Mouse (Mus musculus): ENCODE measurements at regions not wholly inside any gene's neighbourhood (a gene's known extent, or its start where the extent isn't known, plus 50 kb on each side); places are given as distances from the start of the nearest gene placed in this dataset.

DNA sequence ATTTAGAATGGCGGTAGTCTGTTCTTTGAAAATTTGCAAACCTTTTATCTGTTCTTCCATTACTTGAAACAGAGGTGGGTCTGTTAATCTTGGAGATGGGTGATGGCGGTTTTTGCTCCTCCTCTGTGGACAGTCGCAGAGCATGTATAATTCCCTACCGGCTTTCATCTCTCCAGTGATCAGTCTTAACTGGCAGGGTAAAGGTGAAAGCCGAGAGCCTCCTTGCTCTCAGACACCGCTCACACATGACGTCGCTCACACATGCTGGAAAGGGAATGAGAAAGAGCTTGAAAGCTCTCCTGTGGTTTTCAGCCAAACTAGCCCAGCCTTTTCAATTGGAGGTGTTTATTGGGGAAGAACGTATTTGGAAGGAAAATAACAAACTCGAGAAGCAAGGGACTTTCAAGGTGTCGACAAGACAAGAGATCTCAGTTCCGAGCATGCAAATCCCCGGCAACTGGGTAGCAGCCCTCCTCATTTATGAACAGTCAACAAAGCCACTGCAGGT is 166.3 kb upstream of the Cxcr4 start:
- H3K4me3 ChIP-seq (ENCODE audit: insufficient read depth, low read length), result no peak overlapping the region
- no peaks in the 10 kb centered on the region for H3K4me1 ChIP-seq (ENCODE audit: control insufficient read depth, insufficient read depth, low read length)
- TF ChIP-seq POLR2A (IDR thresholded peaks at IDR 0.05; ENCODE audit: low read depth, low read length), result no peak
- no peak for TF ChIP-seq CTCF (IDR thresholded peaks at IDR 0.05; ENCODE audit: borderline replicate concordance, insufficient read depth, low read length)
- H3K27ac ChIP-seq (ENCODE audit: insufficient read depth, low read length), result no peak overlapping the region

DNA sequence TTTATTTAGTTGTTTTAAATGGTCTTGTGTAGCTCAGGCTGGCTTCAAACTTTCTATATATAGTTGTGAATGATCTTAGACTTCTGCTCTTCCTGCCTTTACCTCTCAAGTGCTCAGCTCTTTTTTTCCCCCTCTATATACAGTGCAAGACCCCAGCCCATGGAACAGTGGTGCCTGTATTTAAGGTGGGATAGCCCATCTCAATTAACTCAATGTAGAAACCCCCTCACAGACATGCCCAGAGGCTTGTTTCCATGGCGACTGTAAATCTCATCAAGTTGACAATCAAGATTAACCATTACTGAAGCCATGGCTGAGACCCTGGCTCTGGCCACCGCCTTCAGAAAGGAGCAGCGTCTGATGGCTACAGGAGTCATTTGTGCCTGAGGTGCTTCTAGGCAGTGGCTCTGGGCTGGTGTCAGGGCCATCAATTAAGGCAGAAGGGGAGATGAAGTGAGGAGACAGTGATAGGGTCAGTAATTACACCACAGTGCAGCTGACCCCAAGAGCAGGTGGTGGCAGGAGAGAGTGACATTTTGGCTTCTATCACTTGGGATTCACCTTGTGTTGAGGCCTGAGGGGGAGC is 161.4 kb upstream of the Cxcr4 start:
- Histone ChIP-seq H3K27ac (ENCODE audit: insufficient read depth, low read length) (no peak overlapping the region), H3K4me1 (ENCODE audit: control insufficient read depth, insufficient read depth, low read length) (no peaks in the 10 kb centered on the region), H3K4me3 (ENCODE audit: insufficient read depth, low read length) (no peak overlapping the region)
- no peak for TF ChIP-seq POLR2A (IDR thresholded peaks at IDR 0.05; ENCODE audit: low read depth, low read length)

DNA sequence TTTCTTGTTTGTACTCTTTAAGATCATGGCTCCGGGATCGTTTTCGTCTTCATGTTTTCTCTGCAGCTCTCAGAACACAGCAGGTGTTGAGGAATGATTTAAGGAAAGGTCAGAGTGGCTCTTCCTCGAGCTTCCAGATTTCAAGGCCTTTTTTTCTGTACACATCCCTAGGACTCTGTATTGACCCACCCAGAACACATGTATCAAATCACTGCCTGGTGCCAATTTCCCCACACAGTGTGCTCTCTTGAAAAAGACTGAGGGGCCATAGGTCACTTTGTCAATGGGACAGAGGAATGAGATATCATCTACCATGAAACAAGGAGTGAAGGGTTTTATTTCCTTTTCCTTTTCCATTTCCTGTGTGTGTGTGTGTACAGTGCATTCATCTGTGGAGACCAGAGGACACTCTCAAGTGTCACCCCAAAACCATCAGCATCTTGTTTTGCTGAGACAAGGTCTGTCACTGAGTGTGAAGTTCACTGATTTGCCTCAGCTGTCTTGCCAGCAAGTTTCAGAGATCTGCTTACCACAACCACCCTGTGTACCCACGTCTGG is 157.4 kb upstream of the Cxcr4 start:
- TF ChIP-seq CTCF (IDR thresholded peaks at IDR 0.05; ENCODE audit: borderline replicate concordance, insufficient read depth, low read length), result no peak
- no peak for TF ChIP-seq POLR2A (IDR thresholded peaks at IDR 0.05; ENCODE audit: low read depth, low read length)
- no peak overlapping the region for H3K4me3 ChIP-seq (ENCODE audit: insufficient read depth, low read length)
- no peak overlapping the region for H3K27ac ChIP-seq (ENCODE audit: insufficient read depth, low read length)
- H3K4me1 ChIP-seq (ENCODE audit: control insufficient read depth, insufficient read depth, low read length), result no peaks in the 10 kb centered on the region

DNA sequence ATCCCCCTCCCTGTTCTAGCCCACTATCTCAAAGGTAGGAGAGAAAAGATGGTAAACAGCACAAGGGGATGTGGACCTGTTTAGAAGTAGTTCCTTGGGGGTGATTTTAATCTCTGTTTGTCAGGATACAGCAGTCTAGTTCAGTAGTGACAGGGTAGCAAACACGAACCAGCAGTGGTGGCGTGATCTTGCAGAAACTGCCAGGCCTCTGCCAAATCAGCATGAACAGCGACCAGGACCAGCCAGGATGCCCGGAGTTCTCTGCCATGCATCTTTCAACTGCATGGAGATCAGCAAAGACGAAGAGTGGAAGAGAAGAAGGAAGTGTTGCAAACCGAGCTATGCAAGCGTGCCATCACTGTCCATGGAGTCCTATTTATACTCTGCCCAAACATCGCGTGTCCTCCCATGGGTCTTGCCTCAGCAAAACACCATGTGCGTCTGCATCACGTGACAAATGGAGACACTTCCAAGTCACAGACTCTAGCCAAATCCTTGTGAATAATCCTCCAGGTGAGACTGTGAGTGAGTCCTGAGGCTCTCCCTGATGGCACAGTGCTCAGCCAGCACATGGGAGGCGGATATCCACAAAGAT is 155.2 kb upstream of the Cxcr4 start:
- TF ChIP-seq POLR2A (IDR thresholded peaks at IDR 0.05; ENCODE audit: low read depth, low read length) (no peak), CTCF (IDR thresholded peaks at IDR 0.05; ENCODE audit: borderline replicate concordance, insufficient read depth, low read length) (no peak)
- Histone ChIP-seq H3K27ac (ENCODE audit: insufficient read depth, low read length) (no peak overlapping the region), H3K4me1 (ENCODE audit: control insufficient read depth, insufficient read depth, low read length) (no peaks in the 10 kb centered on the region), H3K4me3 (ENCODE audit: insufficient read depth, low read length) (no peak overlapping the region)

DNA sequence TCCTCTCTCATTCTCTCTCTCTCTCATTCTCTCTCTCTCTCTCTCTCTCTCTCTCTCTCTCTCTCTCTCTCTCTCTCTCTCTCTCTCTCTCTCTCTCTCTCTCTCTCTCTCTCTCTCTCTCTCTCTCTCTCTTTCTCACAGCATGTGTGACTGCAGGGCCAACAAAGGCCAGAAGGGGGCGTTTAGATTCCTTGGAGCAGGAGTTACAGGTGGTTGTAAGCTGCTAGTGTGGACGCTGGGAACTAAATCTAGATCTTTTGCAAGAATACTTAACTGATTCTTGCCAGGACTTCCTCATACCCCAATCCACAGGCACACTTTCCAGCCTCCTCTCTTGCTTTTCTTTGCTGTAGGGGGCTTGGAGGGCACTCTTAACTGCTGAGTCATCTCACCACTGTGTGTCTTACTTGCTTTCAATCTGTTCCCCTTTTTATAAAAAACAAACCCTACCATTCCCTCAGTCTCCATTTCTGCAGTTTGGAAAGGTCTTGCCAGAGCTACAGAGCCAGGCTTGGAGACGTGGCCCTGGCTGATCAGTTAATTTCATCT is 154.4 kb upstream of the Cxcr4 start:
- no peak overlapping the region for H3K4me3 ChIP-seq (ENCODE audit: insufficient read depth, low read length)
- no peaks in the 10 kb centered on the region for H3K4me1 ChIP-seq (ENCODE audit: control insufficient read depth, insufficient read depth, low read length)
- no peak overlapping the region for H3K27ac ChIP-seq (ENCODE audit: insufficient read depth, low read length)
- TF ChIP-seq POLR2A (IDR thresholded peaks at IDR 0.05; ENCODE audit: low read depth, low read length) (no peak), CTCF (IDR thresholded peaks at IDR 0.05; ENCODE audit: borderline replicate concordance, insufficient read depth, low read length) (no peak)

DNA sequence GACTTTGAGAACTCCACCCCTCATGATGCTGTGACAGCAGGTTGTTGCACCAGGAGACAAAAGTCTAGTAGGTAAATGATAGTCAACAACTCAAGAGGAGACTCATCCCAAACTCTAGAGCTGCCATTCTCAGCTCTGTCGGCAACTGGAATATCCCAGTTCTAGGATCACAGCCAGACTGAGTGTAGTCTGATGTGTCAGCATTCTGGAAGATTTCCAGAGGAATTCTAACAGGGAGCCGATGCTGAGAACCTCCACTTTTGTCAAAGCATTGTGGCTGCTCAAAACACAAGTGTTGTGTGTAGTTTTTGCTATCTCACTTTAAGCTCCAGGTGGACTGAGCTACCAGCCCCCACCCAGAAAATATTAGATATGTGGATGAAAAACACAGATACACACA is 148.5 kb upstream of the Cxcr4 start:
- no peak overlapping the region for H3K27ac ChIP-seq (ENCODE audit: insufficient read depth, low read length)

DNA sequence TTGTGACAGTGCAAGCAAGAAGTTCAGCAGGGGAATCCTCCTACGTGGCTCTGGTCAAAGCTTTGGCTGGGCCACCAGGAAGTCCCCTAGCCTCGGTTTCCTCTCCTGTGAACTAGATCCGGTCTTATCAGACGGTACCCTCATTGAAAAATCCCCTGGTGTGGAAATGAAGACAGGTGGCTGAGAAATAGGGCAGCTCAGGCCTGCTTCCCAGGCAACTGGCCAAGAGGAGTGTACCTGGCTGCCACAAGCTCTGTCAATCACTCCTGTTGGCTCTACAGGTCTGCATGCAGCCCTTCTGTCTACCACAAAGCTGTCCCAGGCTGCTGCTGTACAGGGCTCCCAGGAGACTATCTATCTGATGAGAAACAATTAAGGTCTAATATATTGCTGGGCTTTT is 146.1 kb upstream of the Cxcr4 start:
- H3K27ac ChIP-seq (ENCODE audit: insufficient read depth, low read length), result no peak overlapping the region
- H3K4me3 ChIP-seq (ENCODE audit: insufficient read depth, low read length), result no peak overlapping the region
- H3K4me1 ChIP-seq (ENCODE audit: control insufficient read depth, insufficient read depth, low read length), result no peaks in the 10 kb centered on the region
- TF ChIP-seq CTCF (IDR thresholded peaks at IDR 0.05; ENCODE audit: borderline replicate concordance, insufficient read depth, low read length) (no peak), POLR2A (IDR thresholded peaks at IDR 0.05; ENCODE audit: low read depth, low read length) (no peak)

More for the DNA sequence above, 148.5 kb upstream of the Cxcr4 start:
- TF ChIP-seq POLR2A (IDR thresholded peaks at IDR 0.05; ENCODE audit: low read depth, low read length) (no peak), CTCF (IDR thresholded peaks at IDR 0.05; ENCODE audit: borderline replicate concordance, insufficient read depth, low read length) (no peak)
- Histone ChIP-seq H3K4me1 (ENCODE audit: control insufficient read depth, insufficient read depth, low read length) (no peaks in the 10 kb centered on the region), H3K4me3 (ENCODE audit: insufficient read depth, low read length) (no peak overlapping the region)

DNA sequence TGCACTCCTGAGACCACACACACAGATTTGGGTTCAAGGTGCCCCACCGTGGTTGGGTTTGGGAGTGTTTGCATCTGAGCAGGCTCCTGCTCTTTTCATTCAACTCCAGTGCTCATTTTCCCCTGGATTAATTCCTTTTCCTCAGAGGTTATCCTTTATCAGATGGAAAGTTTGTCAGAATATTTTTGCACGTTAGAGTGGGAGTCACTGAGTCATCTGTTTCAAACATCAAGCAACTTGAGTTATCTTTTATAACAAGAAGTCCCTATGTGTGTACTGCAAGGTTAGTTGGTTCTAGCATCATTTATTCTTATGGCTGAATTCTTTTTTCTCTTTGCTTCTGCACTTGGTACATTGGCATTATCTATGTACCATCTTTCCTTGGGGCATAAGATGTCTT is 142.8 kb upstream of the Cxcr4 start:
- Histone ChIP-seq H3K4me3 (ENCODE audit: insufficient read depth, low read length) (no peak overlapping the region), H3K27ac (ENCODE audit: insufficient read depth, low read length) (no peak overlapping the region), H3K4me1 (ENCODE audit: control insufficient read depth, insufficient read depth, low read length) (no peaks in the 10 kb centered on the region)
- TF ChIP-seq POLR2A (IDR thresholded peaks at IDR 0.05; ENCODE audit: low read depth, low read length) (no peak), CTCF (IDR thresholded peaks at IDR 0.05; ENCODE audit: borderline replicate concordance, insufficient read depth, low read length) (no peak)

DNA sequence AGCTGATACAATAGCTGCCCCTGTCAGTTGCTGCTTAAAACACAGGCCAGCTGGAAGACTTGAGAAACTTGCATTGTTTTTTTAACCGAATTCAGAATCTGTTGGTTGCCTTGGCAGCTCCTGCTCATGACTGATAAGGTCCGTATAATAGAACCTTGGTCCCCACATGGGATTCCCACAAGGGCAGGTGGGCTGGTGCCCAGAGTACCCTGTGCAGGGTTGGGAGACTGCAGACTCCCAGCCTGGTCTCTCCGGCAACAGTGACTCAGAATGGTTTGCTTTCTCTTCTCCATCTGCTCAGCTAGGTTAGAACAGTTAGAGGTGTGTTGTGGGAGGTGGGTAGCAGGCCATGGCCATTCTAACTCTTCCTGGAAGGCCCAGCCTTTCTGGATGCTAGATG is 139.4 kb upstream of the Cxcr4 start:
- no peaks in the 10 kb centered on the region for H3K4me1 ChIP-seq (ENCODE audit: control insufficient read depth, insufficient read depth, low read length)
- TF ChIP-seq CTCF (IDR thresholded peaks at IDR 0.05; ENCODE audit: borderline replicate concordance, insufficient read depth, low read length) (no peak), POLR2A (IDR thresholded peaks at IDR 0.05; ENCODE audit: low read depth, low read length) (no peak)
- no peak overlapping the region for H3K4me3 ChIP-seq (ENCODE audit: insufficient read depth, low read length)
- no peak overlapping the region for H3K27ac ChIP-seq (ENCODE audit: insufficient read depth, low read length)

DNA sequence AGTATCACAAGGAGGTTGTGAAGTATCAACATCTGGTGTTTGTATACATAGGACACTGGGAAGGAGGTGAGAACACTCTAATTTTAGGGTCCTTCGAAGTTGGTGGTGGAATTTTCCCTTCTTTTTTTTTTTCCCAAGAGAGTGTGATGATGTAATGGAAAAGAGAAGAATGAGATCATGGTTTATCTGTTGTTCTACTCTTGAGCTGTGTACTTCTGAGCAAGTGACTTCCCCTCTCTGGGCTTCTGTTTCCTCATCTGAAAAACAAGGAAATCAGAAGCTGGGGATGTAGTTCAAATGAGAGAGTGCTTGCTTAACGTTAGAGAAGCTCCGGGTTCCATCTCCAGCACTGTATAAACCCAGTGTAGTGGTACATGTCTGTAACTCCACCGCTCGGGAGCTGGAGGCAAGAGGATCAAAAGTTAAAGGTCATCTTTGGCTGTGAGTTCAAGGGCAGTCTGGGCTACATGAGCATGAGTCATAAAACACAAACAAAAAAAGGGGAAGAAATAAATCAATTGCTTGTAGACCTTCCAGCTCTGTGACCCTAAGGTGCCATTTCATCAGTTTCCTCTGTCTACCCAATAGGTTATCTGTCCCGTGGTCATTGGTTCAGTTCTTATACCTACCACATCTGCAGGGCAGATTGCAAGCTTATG is 132.5 kb upstream of the Cxcr4 start:
- Histone ChIP-seq H3K4me1 (ENCODE audit: control insufficient read depth, insufficient read depth, low read length) (no peaks in the 10 kb centered on the region), H3K4me3 (ENCODE audit: insufficient read depth, low read length) (no peak overlapping the region), H3K27ac (ENCODE audit: insufficient read depth, low read length) (no peak overlapping the region)
- TF ChIP-seq CTCF (IDR thresholded peaks at IDR 0.05; ENCODE audit: borderline replicate concordance, insufficient read depth, low read length), result no peak
